Mouse (Mus musculus): ENCODE measurements at regions not wholly inside any gene's neighbourhood (a gene's known extent, or its start where the extent isn't known, plus 50 kb on each side); places are given as distances from the start of the nearest gene placed in this dataset.

- Histone ChIP-seq H3K27ac (ENCODE audit: low read depth) (no peak overlapping the region), H3K27me3 (ENCODE audit: insufficient read depth, low read length) (no peaks in the 10 kb centered on the region), H3K4me3 (ENCODE audit: low read depth, low read length) (no peak overlapping the region), H3K36me3 (ENCODE audit: insufficient read depth) (no peaks in the 10 kb centered on the region), H3K4me2 (no peak overlapping the region), H3K4me1 (ENCODE audit: insufficient read depth) (no peaks in the 10 kb centered on the region), H3K9me3 (ENCODE audit: low read depth, low read length) (no peaks in the 10 kb centered on the region), H3K9ac (no peak overlapping the region)
- ATAC-seq (ENCODE audit: insufficient read depth) (no peak), DNase-seq (no peak)
- 83% methylated on average over 8 of the region's 8 CpGs for WGBS
- no peak for TF ChIP-seq CTCF (IDR thresholded peaks at IDR 0.05; ENCODE audit: low read depth)
Observed at GRCm38 (mm10) chr1:60621064-60621726, 54.3 kb upstream of the Raph1 start.

GRCm38 (mm10) chr1:60618389-60618788, 51.5 kb upstream of the Raph1 start:
- DNase-seq = no peak
- Histone ChIP-seq H3K27ac (ENCODE audit: low read depth) (no peak overlapping the region), H3K4me1 (ENCODE audit: insufficient read depth) (no peaks in the 10 kb centered on the region), H3K27me3 (ENCODE audit: insufficient read depth, low read length) (no peaks in the 10 kb centered on the region), H3K36me3 (ENCODE audit: insufficient read depth) (no peaks in the 10 kb centered on the region), H3K9me3 (ENCODE audit: low read depth, low read length) (no peaks in the 10 kb centered on the region), H3K4me2 (no peak overlapping the region), H3K4me3 (ENCODE audit: low read depth, low read length) (no peak overlapping the region), H3K9ac (no peak overlapping the region)
- TF ChIP-seq CTCF (IDR thresholded peaks at IDR 0.05; ENCODE audit: low read depth) = no peak
- 89% methylated on average over 1 of the region's 1 CpGs for WGBS
- no peak for ATAC-seq (ENCODE audit: insufficient read depth)

GRCm38 (mm10) chr1:60616916-60617315, 50.0 kb upstream of the Raph1 start:
- H3K27me3 ChIP-seq (ENCODE audit: insufficient read depth, low read length) = no peaks in the 10 kb centered on the region
- H3K36me3 ChIP-seq (ENCODE audit: insufficient read depth) = no peaks in the 10 kb centered on the region
- no peak overlapping the region for H3K4me2 ChIP-seq
- TF ChIP-seq CTCF (IDR thresholded peaks at IDR 0.05; ENCODE audit: low read depth) = no peak
- no peak overlapping the region for H3K9ac ChIP-seq
- H3K27ac ChIP-seq (ENCODE audit: low read depth) = no peak overlapping the region
- no peaks in the 10 kb centered on the region for H3K9me3 ChIP-seq (ENCODE audit: low read depth, low read length)
- ATAC-seq (ENCODE audit: insufficient read depth) (no peak), DNase-seq (no peak)
- WGBS = 65% methylated on average over 2 of the region's 2 CpGs
- no peak overlapping the region for H3K4me3 ChIP-seq (ENCODE audit: low read depth, low read length)
- no peaks in the 10 kb centered on the region for H3K4me1 ChIP-seq (ENCODE audit: insufficient read depth)
